Mouse (Mus musculus): ENCODE results near the gene Hist3h2a. TPM values are rescaled to one million over a fixed set of nuclear protein-coding genes. Genes with fewer than 3 reads are reported as not detected.
A peak's percentile ranks its signal among the peaks of the same experiment; 100 is the strongest.

Hist3h2a gene
- polyA plus RNA-seq, 1 experiment from 2014 or later: 26.9 TPM

DNA sequence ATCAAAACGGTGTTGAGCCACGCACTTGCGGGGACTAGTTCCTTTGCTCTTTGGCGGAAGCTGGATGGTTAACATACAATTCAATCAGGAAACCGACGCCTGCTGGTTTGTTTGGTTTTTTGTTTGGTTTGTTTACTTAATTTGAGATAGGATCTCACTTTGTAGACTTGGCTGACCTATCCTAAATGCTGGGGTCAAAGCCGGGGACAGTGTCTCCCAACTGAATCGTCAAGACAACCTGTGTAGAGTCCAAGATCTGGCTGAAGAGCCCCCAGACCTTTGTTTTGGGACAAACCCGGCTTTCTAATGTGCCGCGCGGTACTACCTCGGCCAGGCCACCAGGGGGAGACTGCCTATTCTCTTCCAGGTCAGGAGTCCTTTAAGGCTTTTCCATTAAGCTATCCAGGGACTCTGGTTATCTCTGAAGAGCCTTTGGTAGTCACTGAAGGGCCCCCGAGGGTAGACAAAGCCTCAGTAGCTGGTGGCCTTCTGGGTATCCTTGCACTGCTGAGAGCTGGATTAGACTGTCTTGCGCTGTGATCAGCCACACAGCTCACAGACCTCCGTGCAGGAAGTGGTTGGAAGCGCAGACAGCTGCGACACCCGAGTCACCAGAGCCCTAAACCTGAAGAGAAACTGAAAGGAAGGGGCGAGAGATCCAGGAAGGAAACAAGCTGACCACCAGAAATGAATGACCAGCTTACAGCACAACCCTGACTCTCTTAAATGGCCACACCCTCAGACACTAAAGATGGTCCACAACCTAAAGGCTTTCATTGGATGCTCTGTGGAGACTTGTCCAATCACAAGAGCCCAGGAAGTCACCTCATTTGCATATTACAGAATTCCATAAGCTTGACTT, 26.5 kb upstream of the Hist3h2a start:
- Histone ChIP-seq H3K9me3 (no peaks in the 10 kb centered on the region), H3K9ac (no peak overlapping the region), H3K36me3 (peaks cover 23% of the 10 kb centered on the region), H3K4me3 (0 out of 2 replicates have a peak overlapping the region, but pooled peaks have one; percentile 6), H3K27ac (0 out of 2 replicates have a peak overlapping the region, but pooled peaks have one; percentile 22), H3K4me1 (0 out of 2 replicates have a peak, but pooled peaks cover 4% of the 10 kb centered on the region), H3K4me2 (peak overlapping the region; percentile 5; the same call in 1 of the 2 replicates), H3K27me3 (no peaks in the 10 kb centered on the region)
- no peak; the same call in 1 of the 2 replicates for ATAC-seq (ENCODE audit: insufficient number of reproducible peaks, low FRiP score, low TSS enrichment, low read depth)
- WGBS: 29% methylated on average over 20 of the region's 20 CpGs

DNA sequence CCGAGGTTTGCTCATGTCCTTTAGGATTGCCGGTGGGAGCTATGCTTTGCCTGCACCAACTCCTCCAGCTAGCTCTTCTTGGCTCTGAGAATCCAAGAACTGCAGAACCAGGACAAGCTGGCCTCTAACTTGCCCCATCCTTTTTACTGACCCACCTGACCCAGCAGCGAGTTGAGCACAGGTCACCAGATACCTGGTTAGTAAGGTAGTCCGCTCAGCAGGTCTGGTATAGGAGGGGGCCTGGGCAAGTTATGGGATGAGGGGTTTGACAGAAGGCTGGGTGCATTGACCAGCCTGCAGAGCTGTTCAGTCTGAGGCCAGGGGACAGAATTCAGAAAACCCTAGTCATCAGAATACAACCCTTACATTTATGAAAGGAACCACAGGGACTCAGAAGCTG, 25.4 kb upstream of the Hist3h2a start:
- Histone ChIP-seq H3K36me3 (peaks cover 34% of the 10 kb centered on the region), H3K27me3 (no peaks in the 10 kb centered on the region), H3K4me3 (no peak overlapping the region), H3K9me3 (no peaks in the 10 kb centered on the region), H3K27ac (no peak overlapping the region), H3K4me1 (0 out of 2 replicates have a peak, but pooled peaks cover 4% of the 10 kb centered on the region), H3K9ac (no peak overlapping the region), H3K4me2 (no peak overlapping the region)
- ATAC-seq (ENCODE audit: insufficient number of reproducible peaks, low FRiP score, low TSS enrichment, low read depth): no peak
- WGBS: 75% methylated on average over 4 of the region's 4 CpGs

DNA sequence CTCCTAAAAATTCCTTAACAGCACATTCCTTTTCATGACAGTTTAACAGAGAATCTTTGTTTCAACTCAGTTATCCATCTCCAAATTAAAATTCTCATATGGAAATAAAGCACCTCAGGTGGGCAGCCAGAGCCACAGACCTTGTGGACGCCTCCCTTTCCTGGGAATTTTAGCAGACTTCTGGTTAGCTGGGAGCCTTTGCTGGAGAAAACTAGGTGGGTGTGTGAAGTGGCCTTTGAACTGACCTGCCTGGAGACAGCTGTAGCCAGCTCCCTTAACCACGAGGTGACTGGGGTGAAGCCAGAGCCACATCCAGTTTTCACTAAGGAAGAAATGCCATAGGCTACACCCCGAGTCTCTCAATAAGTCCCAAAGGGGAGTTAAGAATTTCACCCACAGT, 24.8 kb upstream of the Hist3h2a start:
- 52% methylated on average over 3 of the region's 3 CpGs for WGBS
- Histone ChIP-seq H3K27me3 (no peaks in the 10 kb centered on the region), H3K27ac (no peak overlapping the region), H3K4me2 (no peak overlapping the region), H3K4me1 (0 out of 2 replicates have a peak, but pooled peaks cover 4% of the 10 kb centered on the region), H3K9me3 (no peaks in the 10 kb centered on the region), H3K36me3 (peaks cover 39% of the 10 kb centered on the region), H3K4me3 (no peak overlapping the region), H3K9ac (no peak overlapping the region)
- ATAC-seq (ENCODE audit: insufficient number of reproducible peaks, low FRiP score, low TSS enrichment, low read depth): no peak

DNA sequence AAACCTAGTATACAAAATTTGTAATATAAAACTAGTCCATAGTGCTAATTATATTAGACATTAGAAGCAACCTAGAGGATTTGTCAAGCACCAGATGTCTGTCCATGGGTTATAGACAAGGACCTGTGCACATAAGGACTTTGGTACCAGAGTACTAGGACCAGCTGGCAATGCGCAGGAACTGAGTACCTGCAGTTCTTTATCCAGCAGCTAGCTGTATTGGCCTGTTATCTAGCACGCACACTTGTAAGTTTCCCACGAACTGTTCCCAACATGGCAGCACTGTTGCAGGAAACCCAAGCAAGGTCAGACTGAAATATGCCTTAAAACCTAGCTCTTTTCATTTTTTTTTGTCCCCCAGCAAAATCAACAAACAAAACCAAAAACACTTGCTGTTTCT, 24.2 kb upstream of the Hist3h2a start:
- 90% methylated on average over 3 of the region's 3 CpGs for WGBS
- H3K27ac ChIP-seq: no peak overlapping the region
- no peaks in the 10 kb centered on the region for H3K9me3 ChIP-seq
- H3K9ac ChIP-seq: no peak overlapping the region
- no peak overlapping the region for H3K4me3 ChIP-seq
- peaks cover 39% of the 10 kb centered on the region for H3K36me3 ChIP-seq
- ATAC-seq (ENCODE audit: insufficient number of reproducible peaks, low FRiP score, low TSS enrichment, low read depth): no peak
- H3K27me3 ChIP-seq: no peaks in the 10 kb centered on the region
- H3K4me2 ChIP-seq: no peak overlapping the region
- H3K4me1 ChIP-seq: 0 out of 2 replicates have a peak, but pooled peaks cover 4% of the 10 kb centered on the region

DNA sequence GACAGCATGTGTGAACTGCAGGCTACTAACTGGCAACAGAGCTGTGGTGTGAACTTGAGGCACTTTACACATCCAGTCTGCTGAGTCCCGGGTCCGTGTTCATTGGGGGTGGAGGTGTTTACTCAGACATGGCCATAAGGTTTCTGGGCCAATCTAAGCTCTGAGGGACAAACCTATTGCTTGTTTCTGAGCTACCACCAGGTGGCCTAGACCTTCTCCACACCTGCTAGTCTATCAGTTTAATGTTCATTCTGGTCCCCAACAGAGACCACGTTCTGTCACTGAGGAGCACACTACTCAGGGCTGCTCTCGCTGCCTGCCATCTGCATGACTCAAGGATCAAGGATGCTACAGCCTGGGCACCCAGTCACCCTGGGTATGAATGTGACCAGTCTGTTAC, 22.9 kb upstream of the Hist3h2a start:
- Histone ChIP-seq H3K4me3 (no peak overlapping the region), H3K27me3 (no peaks in the 10 kb centered on the region), H3K4me2 (no peak overlapping the region), H3K4me1 (peaks cover 6% of the 10 kb centered on the region), H3K36me3 (peaks cover 50% of the 10 kb centered on the region), H3K9ac (no peak overlapping the region), H3K9me3 (no peaks in the 10 kb centered on the region), H3K27ac (no peak overlapping the region)
- 72% methylated on average over 4 of the region's 4 CpGs for WGBS
- no peak for ATAC-seq (ENCODE audit: insufficient number of reproducible peaks, low FRiP score, low TSS enrichment, low read depth)

DNA sequence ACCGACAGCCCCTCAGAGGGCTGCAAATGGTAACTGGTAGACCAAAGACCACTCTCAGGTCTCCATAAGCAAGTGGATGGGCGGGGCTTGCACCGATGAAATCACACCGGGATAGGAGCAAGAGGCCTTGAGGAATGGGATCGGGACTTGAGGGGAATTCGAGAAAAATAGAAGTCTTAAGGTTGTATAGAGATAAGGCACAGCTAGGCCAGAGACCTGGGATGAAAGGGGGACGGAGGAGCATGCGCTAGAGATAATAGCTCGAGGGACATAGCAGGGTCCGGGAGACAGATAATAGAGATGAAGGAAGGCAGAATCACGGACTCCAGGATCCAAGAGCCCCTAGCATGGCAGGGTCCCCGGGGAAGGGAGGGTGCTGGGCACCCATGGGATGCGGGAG, 16.6 kb upstream of the Hist3h2a start:
- Histone ChIP-seq H3K4me1 (peaks cover 18% of the 10 kb centered on the region), H3K4me3 (peak overlapping the region; percentile 93), H3K36me3 (peaks cover 32% of the 10 kb centered on the region), H3K4me2 (peak overlapping the region; percentile 78), H3K9me3 (no peaks in the 10 kb centered on the region), H3K27me3 (no peaks in the 10 kb centered on the region), H3K27ac (peak overlapping the region; percentile 97), H3K9ac (peak overlapping the region; percentile 96)
- no peak for ATAC-seq (ENCODE audit: insufficient number of reproducible peaks, low FRiP score, low TSS enrichment, low read depth)
- 1% methylated on average over 13 of the region's 13 CpGs for WGBS

DNA sequence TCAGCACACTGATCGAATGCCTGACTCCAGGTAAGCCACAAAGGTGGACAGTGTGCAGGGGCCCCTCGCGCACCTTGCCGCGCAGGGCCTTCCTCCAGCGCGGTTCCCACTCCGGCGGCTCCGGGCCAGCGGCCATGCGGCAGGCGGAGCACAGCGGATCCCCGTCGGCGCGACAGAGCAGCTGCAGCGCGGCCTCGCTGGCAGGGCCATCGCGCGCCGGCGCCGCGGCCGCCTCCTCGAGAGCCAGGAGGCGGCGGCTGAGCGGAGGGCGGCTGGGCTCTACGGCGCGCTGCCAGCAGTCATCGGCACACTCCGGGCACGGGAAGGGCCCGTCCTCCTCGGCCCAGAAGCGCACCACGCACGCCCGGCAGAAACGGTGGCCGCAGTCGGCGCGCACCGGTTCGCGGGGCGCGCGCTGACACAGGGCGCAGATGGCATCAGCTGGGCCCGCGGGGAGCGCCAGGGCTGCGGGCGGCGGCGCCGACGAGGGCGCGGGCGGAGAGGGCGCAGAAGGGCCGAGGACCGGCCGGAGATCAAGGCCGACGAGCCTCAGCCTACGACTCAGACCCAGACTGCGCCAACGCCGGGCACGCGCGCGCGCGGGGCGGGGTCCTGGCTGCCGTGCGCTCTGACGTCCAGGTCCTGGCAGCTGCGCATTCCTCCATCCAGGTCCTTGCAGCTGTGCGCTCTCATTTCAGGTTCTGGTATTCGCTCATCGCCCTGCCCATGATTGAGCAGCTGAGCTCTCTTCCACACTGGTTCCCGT, 16.0 kb upstream of the Hist3h2a start, which contains the start of gene Rnf187:
Gene Rnf187, minus strand, starts transcription at position 595 of the 766 bp plus-strand sequence.
- Histone ChIP-seq H3K27me3 (no peaks in the 10 kb centered on the region), H3K9ac (peak within 1 kb of the TSS; percentile 96), H3K4me2 (peak within 1 kb of the TSS; percentile 78), H3K4me1 (peaks cover 18% of the 10 kb centered on the region), H3K4me3 (peak within 1 kb of the TSS; percentile 93), H3K27ac (peak within 1 kb of the TSS; percentile 97), H3K9me3 (no peaks in the 10 kb centered on the region), H3K36me3 (peaks cover 26% of the 10 kb centered on the region)
- WGBS: under 1% methylated on average over 93 of the region's 95 CpGs
- ATAC-seq (ENCODE audit: insufficient number of reproducible peaks, low FRiP score, low TSS enrichment, low read depth): peak; percentile 95

DNA sequence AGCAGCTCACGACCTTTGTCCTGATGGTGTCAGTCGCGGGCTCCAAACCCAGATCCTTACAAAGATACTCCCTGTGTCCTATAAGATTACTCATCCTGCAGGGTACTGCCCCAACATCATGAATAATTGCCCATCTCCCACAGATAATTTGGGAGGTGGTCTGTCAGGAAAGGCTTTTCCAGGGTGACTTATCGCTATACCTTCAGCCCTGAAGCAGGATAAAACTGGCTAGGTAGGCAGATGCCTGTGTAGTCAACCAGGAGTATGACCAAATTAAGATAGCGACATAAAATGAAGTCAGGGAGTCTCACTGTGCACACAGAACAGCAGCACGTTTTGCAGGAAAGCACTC, 15.4 kb upstream of the Hist3h2a start:
- WGBS: 18% methylated on average over 6 of the region's 6 CpGs
- no peak for ATAC-seq (ENCODE audit: insufficient number of reproducible peaks, low FRiP score, low TSS enrichment, low read depth)
- H3K9me3 ChIP-seq: no peaks in the 10 kb centered on the region
- peak overlapping the region; percentile 97 for H3K27ac ChIP-seq
- peaks cover 21% of the 10 kb centered on the region for H3K36me3 ChIP-seq
- peak overlapping the region; percentile 23; the same call in 1 of the 2 replicates for H3K9ac ChIP-seq
- H3K4me2 ChIP-seq: peak overlapping the region; percentile 78
- peaks cover 18% of the 10 kb centered on the region for H3K4me1 ChIP-seq
- peak overlapping the region; percentile 93 for H3K4me3 ChIP-seq
- no peaks in the 10 kb centered on the region for H3K27me3 ChIP-seq

DNA sequence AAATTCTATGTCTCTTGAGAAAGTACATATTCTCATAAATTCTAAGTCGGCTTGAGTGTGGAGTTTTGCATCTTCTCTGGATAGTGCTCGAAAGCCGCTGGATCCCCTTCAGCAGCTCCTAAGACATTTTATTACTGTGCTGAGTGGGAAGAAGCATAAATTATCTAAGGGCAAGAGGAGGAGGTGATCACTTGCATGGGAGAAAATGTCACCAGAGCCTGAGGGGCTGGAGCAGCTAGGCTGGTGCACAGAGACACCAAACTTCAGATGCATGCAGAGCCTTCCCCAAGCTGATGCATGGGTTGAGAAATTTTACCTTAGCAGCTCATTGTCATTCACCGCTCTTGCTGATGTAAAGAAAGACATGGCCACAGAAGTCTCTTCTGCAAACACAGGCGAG, 10.3 kb upstream of the Hist3h2a start:
- no peak overlapping the region for H3K27ac ChIP-seq
- H3K4me2 ChIP-seq: no peak overlapping the region
- H3K36me3 ChIP-seq: no peaks in the 10 kb centered on the region
- H3K9me3 ChIP-seq: no peaks in the 10 kb centered on the region
- H3K9ac ChIP-seq: no peak overlapping the region
- peaks cover 4% of the 10 kb centered on the region for H3K27me3 ChIP-seq
- peaks cover 9% of the 10 kb centered on the region; the same call in 1 of the 2 replicates for H3K4me1 ChIP-seq
- ATAC-seq (ENCODE audit: insufficient number of reproducible peaks, low FRiP score, low TSS enrichment, low read depth): no peak
- WGBS: 60% methylated on average over 5 of the region's 5 CpGs
- no peak overlapping the region for H3K4me3 ChIP-seq

DNA sequence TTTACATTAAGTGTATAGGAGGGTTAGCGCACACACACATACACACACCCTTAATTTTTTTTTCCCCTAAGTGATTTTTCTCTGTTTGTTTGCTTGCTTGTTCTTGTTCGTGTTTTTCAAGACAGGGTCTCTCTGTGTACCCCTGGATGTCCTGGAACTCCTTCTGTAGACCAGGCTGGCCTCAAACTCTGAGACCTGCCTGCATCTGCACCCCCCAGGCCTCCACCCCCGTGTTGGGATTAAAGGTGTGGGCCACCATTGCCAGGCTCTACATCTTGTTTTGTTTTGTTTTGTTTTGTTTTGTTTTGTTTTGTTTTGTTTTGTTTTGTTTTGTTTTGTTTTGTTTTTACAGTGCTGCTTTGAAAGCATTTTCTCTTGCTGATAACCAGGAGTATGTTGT, 7.2 kb upstream of the Hist3h2a start:
- Histone ChIP-seq H3K4me1 (peaks cover 14% of the 10 kb centered on the region; the same call in 1 of the 2 replicates), H3K4me2 (no peak overlapping the region; the same call in 1 of the 2 replicates), H3K9ac (no peak overlapping the region), H3K9me3 (no peaks in the 10 kb centered on the region), H3K36me3 (no peaks in the 10 kb centered on the region), H3K27me3 (peaks cover 11% of the 10 kb centered on the region), H3K27ac (no peak overlapping the region), H3K4me3 (no peak overlapping the region)
- no peak for ATAC-seq (ENCODE audit: insufficient number of reproducible peaks, low FRiP score, low TSS enrichment, low read depth)
- 72% methylated on average over 3 of the region's 3 CpGs for WGBS

DNA sequence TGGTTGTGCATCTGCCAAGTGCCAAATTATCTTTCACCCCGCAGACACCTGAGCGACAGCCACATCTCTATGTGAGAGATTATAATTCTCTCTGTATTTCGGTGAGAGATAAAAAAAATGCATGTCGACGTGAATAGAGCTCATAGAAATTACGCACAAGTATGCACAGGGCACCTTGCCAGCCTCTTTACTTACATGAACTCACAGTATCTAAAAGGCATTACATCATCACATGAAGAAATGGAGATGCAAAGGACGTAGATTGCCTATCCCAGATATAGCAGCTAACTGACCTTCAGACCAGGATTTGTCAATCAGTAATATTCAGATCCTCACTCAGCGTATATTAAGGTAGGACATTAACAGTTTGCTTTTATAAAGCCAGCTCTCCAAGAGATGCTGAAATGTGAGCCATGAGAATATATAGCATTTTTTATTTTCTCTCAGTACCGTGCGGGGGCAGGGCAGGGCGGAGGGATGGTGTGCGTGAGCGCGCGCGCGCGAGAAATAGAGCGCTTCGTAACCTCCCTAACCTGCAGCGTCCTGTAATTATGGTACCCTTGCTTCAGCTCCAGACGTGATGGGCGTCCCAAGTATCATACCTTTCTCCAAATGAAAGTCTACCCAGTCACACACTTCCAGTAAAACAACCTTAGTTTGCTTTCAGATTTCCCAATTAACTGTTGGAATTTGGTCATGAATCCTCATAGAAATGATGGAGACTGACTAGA, 6.5 kb upstream of the Hist3h2a start:
- Histone ChIP-seq H3K9ac (no peak overlapping the region), H3K4me2 (peak overlapping the region; percentile 69), H3K4me1 (peaks cover 15% of the 10 kb centered on the region), H3K36me3 (no peaks in the 10 kb centered on the region), H3K27me3 (peaks cover 11% of the 10 kb centered on the region), H3K9me3 (no peaks in the 10 kb centered on the region), H3K4me3 (peak overlapping the region; percentile 45), H3K27ac (peak overlapping the region; percentile 88)
- ATAC-seq (ENCODE audit: insufficient number of reproducible peaks, low FRiP score, low TSS enrichment, low read depth): no peak
- WGBS: 14% methylated on average over 23 of the region's 23 CpGs
